Mouse (Mus musculus): Measurements from ENCODE around the gene Pde4b.

DNA sequence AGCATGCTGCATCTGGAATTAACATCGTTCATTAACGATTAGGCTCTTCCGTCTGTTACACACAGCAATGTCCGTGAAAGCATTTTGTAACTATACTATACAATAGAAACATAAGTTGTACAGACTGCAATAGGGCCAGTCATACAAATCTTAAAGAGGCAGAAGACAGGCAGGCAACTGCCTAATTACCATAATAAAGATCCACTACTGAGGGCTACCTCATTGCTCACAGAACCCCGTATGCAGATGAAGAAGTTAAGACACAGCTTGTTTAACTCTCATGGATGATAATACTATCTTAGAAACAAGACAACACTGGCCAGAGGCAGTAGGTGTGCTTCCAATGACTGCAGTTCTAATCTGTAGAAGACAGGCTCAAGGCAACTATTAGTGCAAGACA lies 405.6 kb downstream of the Pde4b start:
- TF ChIP-seq CTCF (IDR thresholded peaks at IDR 0.05; ENCODE audit: borderline replicate concordance, insufficient read depth, low read depth, low read length) (no peak), POLR2A (IDR thresholded peaks at IDR 0.05; ENCODE audit: borderline replicate concordance, insufficient read depth, low read length) (no peak)
